Mouse (Mus musculus) hindbrain, embryonic 15.5 days (tissue): ENCODE measurements around the gene Alox8. TPM values are rescaled to one million over a fixed set of nuclear protein-coding genes. Genes with fewer than 3 reads are reported as not detected.

Experiments
- ATAC-seq: fragments of 200-750 bp; cut with Nextera tagmentation; 2 replicates; pipeline ENCODE4 v1.8.0; 2017; ENCODE audit warnings: low read depth, moderate number of reproducible peaks, moderate TSS enrichment; ENCODE audit not compliant: low FRiP score
- H3K27ac ChIP-seq: fragments of 300-500 bp; sonication (generic); replicated peaks from 2 replicates; pipeline ENCODE4 v1.5.1; 2015; ENCODE audit warnings: mild to moderate bottlenecking, inconsistent platforms
- H3K27me3 ChIP-seq: fragments of 300-500 bp; sonication (generic); 2 replicates; pipeline ENCODE4 v1.6.1; 2015; ENCODE audit warnings: control low read depth, inconsistent platforms
- H3K36me3 ChIP-seq: fragments of 300-500 bp; sonication (generic); 2 replicates; pipeline ENCODE4 v1.6.1; 2015; ENCODE audit warnings: control low read depth, inconsistent platforms
- H3K4me1 ChIP-seq: fragments of 300-500 bp; sonication (generic); replicated peaks from 2 replicates; pipeline ENCODE4 v1.6.1; 2015; ENCODE audit warnings: control low read depth, inconsistent platforms
- H3K4me2 ChIP-seq: fragments of 300-500 bp; sonication (generic); 2 replicates; pipeline ENCODE4 v1.6.1; 2015; ENCODE audit warnings: moderate library complexity, mild to moderate bottlenecking, inconsistent platforms
- H3K4me3 ChIP-seq: fragments of 300-500 bp; sonication (generic); 2 replicates; pipeline ENCODE4 v1.5.1; 2015; ENCODE audit warnings: mild to moderate bottlenecking, inconsistent platforms
- H3K9ac ChIP-seq: fragments of 300-500 bp; sonication (generic); 2 replicates; pipeline ENCODE4 v1.6.1; 2015; ENCODE audit warnings: inconsistent platforms
- H3K9me3 ChIP-seq: fragments of 300-500 bp; sonication (generic); 2 replicates; pipeline ENCODE4 v1.6.1; 2016; ENCODE audit warnings: control low read depth, inconsistent platforms
- WGBS: fragments of 180-500 bp; shearing (Covaris S2); methylation state at CpG from one replicate; pipeline ENCODE4 v1.1.7; 2015; 5-methylcytosine and 5-hydroxymethylcytosine counted together
- polyA plus RNA-seq: library from polyadenylated mRNA; unstranded; fragments of >200 nt; fragmentation: Nextera tagmentation; extraction: Ambion mirVana; gene quantifications from 2 replicates; pipeline ENCODE4 v1.2.1, GENCODE M21; 2015

Gene Alox8
- polyA plus RNA-seq, result 0.34 and 0.44 TPM in 2 replicates

DNA sequence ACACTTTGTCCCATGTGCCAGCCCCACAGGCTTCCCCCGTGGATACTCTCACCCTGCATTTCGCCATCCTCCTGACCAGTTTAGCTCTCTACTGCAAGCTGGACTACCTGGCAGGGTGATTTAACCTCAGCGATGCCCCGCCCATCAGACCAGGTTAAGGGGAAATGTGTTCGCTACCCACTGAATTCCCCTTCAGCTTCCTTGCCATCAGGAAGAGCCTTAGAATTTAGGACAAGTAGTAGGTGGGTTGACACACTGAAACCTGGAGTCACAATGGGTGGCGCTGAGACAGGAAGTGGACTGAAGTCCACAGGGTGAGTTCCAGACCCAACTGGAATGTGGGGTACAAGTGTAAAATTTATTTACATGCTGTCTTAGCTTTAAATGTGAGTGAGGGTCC is at the start of gene Alox8:
Gene Alox8, minus strand, starts transcription at position 101 of the 400 bp plus-strand sequence.
- Histone ChIP-seq H3K4me3 (peak within 1 kb of the TSS; percentile 28), H3K36me3 (no peaks in the 10 kb centered on the region), H3K9me3 (no peaks in the 10 kb centered on the region), H3K27me3 (peaks cover 23% of the 10 kb centered on the region), H3K4me2 (peak within 1 kb of the TSS; percentile 51), H3K9ac (peak within 1 kb of the TSS; percentile 5; the same call in 1 of the 2 replicates), H3K4me1 (peaks cover 8% of the 10 kb centered on the region), H3K27ac (no peak within 1 kb of the TSS)
- WGBS, result 38% methylated on average over 6 of the region's 6 CpGs
- ATAC-seq, result no peak

DNA sequence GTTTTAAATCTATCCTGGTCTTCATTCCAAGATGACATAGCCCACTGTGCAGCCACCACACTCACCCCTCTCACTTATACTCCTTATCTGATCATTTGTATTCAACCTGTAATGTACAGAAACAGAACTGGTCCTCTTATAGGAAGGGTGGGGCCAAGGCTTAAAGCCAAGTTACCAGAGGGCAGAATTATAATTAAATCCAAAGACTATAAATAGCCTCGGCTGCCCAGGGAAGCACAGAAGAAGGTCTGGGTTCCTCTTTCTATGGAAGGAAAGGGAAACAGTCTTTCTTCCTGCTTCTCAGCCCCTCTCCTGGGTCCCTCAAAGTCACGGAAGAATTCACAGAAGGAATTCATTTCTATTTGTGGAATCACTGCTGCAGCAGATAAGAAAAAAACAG is 48.0 kb upstream of the Alox8 start:
- H3K9ac ChIP-seq, result no peak overlapping the region
- H3K4me3 ChIP-seq, result no peak overlapping the region
- 53% methylated on average over 2 of the region's 2 CpGs for WGBS
- H3K4me1 ChIP-seq, result no peaks in the 10 kb centered on the region
- 0 out of 2 replicates have a peak, but pooled peaks cover 3% of the 10 kb centered on the region for H3K27me3 ChIP-seq
- H3K4me2 ChIP-seq, result no peak overlapping the region
- ATAC-seq, result no peak
- H3K27ac ChIP-seq, result no peak overlapping the region
- H3K9me3 ChIP-seq, result no peaks in the 10 kb centered on the region
- H3K36me3 ChIP-seq, result no peaks in the 10 kb centered on the region

DNA sequence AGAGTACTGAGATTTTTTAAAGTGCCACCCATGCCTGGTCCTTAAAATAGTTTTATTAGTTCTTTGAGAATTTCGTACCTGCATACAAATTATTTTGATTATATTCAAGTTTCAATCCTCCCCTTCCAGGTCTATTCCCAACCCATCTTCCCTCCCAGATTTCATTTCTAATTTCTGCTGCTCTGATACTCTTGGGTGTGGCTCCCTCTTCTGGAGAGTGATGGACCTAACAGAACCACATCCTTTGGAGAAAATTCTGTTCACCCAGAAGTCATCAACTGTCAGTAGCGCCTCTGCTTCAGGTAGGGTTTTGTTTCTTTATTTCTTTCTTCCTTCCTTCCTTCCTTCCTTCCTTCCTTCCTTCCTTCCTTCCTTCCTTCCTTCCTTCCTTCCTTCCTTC is 47.3 kb upstream of the Alox8 start:
- no peaks in the 10 kb centered on the region for H3K9me3 ChIP-seq
- H3K4me3 ChIP-seq, result no peak overlapping the region
- H3K27me3 ChIP-seq, result 0 out of 2 replicates have a peak, but pooled peaks cover 3% of the 10 kb centered on the region
- WGBS, result 29% methylated on average over 2 of the region's 2 CpGs
- H3K4me2 ChIP-seq, result no peak overlapping the region
- H3K9ac ChIP-seq, result no peak overlapping the region
- no peaks in the 10 kb centered on the region for H3K4me1 ChIP-seq
- H3K27ac ChIP-seq, result no peak overlapping the region
- no peaks in the 10 kb centered on the region for H3K36me3 ChIP-seq
- ATAC-seq, result no peak

DNA sequence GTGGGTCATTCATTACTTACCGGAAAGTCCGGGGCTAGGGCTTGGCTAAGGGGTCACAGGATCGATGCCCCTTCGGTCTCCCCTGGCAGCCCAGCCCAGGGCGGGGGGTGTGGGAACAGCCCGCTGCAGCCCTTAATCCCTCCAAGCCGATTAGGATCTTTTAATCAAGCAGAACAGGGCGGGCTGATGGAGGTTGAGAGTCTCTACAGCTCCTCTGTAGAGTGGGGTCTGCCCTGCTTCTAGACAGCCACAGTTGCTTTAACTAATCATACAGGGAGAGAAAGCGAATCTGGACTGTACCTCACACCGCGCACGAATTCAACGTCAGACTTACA is 39.2 kb upstream of the Alox8 start, which contains the start of gene Gucy2e:
Gene Gucy2e, minus strand, starts transcription at position 111 of the 335 bp plus-strand sequence.
- H3K4me3 ChIP-seq, result peak within 1 kb of the TSS; percentile 43
- peak within 1 kb of the TSS; percentile 46 for H3K9ac ChIP-seq
- H3K9me3 ChIP-seq, result no peaks in the 10 kb centered on the region
- no peak for ATAC-seq
- H3K27me3 ChIP-seq, result peaks cover 23% of the 10 kb centered on the region
- H3K36me3 ChIP-seq, result no peaks in the 10 kb centered on the region
- 19% methylated on average over 13 of the region's 13 CpGs for WGBS
- peak within 1 kb of the TSS; percentile 67 for H3K4me2 ChIP-seq
- H3K4me1 ChIP-seq, result peaks cover 22% of the 10 kb centered on the region
- H3K27ac ChIP-seq, result peak within 1 kb of the TSS; percentile 84

DNA sequence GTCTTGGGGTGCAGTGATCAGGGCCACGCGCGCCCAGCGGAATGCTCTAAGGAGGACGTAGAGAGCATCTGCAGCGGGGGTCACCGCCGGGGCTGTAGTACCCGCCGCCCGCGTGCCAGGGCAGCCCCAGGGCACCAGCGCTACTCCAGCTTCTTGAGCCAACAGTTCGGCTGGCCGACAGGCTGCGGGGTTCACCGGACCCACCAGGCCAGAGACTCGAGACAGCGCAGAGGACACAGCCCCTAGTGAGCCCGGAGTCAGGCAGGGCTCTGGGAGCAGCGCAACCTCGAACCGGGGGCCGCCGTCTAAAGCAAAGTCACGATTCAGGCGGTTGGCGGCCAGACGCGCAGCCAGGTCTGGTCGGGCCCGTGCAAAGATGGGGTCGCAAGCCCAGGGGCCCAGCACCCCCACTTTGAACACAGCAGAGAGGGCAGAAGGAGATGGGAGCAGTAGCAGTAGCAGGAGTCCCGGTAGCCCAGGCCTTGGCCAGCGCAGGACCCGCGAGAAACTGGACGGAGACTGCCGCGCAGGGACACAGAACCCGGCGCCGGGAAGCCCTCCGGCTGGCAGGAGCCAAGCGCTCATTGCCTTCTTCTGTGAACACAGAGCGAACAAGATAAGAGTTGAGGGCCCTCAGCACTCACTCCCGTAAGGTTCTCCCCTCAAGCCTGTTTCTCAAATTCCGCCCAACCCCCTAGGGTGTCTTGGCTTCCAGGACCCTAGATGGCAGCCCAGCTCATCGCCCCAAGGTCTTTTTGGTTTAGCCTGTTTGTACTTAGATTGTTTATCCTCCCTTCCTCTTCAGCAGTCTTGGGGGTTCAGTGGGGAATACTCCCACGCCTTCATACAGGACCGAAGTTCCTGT is 38.6 kb upstream of the Alox8 start:
- peak overlapping the region; percentile 84 for H3K27ac ChIP-seq
- no peak for ATAC-seq
- WGBS, result 4% methylated on average over 51 of the region's 51 CpGs
- peak overlapping the region; percentile 67 for H3K4me2 ChIP-seq
- no peaks in the 10 kb centered on the region for H3K36me3 ChIP-seq
- peak overlapping the region; percentile 43 for H3K4me3 ChIP-seq
- H3K4me1 ChIP-seq, result peaks cover 22% of the 10 kb centered on the region
- no peaks in the 10 kb centered on the region for H3K9me3 ChIP-seq
- peak overlapping the region; percentile 46 for H3K9ac ChIP-seq
- H3K27me3 ChIP-seq, result peaks cover 23% of the 10 kb centered on the region

DNA sequence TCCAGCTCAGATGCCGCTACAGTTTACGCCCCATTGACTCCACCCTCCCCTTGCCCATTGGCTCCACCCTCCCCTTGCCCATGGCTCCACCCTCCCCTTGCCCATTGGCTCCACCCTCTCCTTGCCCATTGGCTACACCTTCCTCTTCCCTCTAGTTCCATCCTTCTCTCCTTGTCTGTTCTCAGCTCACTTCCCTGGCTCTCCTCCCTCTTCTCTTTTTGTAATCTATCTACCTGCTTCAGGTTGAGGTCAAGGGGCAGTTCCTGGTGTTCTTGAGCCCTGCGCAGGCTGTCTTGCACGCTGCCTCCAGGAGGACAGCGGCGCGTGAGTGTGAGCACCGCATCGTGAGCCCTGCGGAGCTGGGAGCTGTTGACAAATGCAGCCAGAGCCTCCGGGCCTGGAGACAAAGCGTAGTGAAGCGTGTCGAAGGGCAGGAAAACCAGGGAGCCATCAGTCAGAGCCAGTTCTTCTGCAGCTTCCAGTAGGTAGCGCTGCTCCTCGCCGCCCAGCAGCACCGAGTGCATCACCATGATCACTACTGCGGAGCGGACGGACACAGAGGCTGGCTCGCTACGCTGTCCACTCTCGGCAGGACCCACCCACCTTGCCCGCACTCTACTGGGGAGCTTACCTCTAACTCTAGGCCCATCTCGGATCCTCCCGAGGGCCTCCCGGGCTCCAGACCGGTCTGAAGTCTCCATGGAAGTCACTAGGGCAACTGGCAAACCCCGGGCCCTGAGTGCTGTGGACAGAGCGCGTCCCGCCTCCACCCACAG is 37.8 kb upstream of the Alox8 start:
- WGBS, result under 1% methylated on average over 33 of the region's 33 CpGs
- peak; percentile 92 for ATAC-seq

DNA sequence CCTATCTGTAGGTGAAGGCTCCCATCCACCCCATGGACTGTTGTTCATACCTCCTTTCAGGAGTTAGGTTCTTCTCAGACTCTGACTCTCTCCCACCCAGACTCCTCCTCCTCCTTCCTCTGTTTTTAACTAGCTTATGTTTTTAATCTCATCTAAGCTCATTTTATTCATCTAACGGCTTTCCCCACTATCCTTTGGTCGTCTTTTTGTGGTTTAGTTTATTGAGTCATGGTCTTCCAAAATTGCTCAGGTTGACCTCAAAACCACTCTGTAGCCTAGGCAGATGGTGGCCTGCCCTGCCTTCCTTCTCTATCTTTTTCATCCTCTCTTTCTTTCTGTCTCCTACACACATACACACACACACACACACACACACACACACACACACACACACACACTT is 35.5 kb upstream of the Alox8 start:
- H3K9ac ChIP-seq, result no peak overlapping the region
- ATAC-seq, result no peak
- no peak overlapping the region for H3K27ac ChIP-seq
- no peak overlapping the region for H3K4me3 ChIP-seq
- H3K9me3 ChIP-seq, result no peaks in the 10 kb centered on the region
- 88% methylated on average over 2 of the region's 2 CpGs for WGBS
- H3K4me2 ChIP-seq, result no peak overlapping the region
- H3K4me1 ChIP-seq, result peaks cover 22% of the 10 kb centered on the region
- H3K36me3 ChIP-seq, result no peaks in the 10 kb centered on the region
- H3K27me3 ChIP-seq, result peaks cover 22% of the 10 kb centered on the region

More for the DNA sequence above, 37.8 kb upstream of the Alox8 start:
- peak overlapping the region; percentile 84 for H3K27ac ChIP-seq
- peaks cover 23% of the 10 kb centered on the region for H3K27me3 ChIP-seq
- H3K4me1 ChIP-seq, result peaks cover 22% of the 10 kb centered on the region
- H3K36me3 ChIP-seq, result no peaks in the 10 kb centered on the region
- H3K4me2 ChIP-seq, result peak overlapping the region; percentile 67
- H3K9ac ChIP-seq, result peak overlapping the region; percentile 46
- no peaks in the 10 kb centered on the region for H3K9me3 ChIP-seq
- peak overlapping the region; percentile 43 for H3K4me3 ChIP-seq

DNA sequence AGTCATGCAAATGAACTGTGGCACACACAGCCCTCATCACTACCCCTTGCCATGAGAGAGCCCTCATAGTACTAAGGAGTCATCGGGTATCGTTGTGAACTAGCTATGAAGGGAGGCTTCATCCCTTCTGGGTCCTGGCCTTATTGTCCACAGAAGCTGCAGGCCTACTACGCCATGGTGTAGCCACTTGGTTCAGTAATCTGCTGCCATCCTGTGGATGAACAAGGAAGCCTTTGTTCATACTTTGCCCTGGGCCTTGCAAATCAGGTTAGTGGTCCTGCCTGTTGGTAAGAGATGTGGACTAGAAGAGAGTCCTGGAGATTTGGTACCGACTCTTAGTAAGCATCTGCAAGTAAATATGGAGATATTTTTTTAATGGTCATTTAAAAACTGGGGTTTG is 32.8 kb upstream of the Alox8 start:
- no peaks in the 10 kb centered on the region for H3K36me3 ChIP-seq
- H3K27me3 ChIP-seq, result no peaks in the 10 kb centered on the region
- H3K9me3 ChIP-seq, result no peaks in the 10 kb centered on the region
- peaks cover 6% of the 10 kb centered on the region for H3K4me1 ChIP-seq
- no peak overlapping the region for H3K9ac ChIP-seq
- no peak overlapping the region for H3K4me2 ChIP-seq
- 82% methylated on average over 4 of the region's 4 CpGs for WGBS
- ATAC-seq, result no peak
- H3K4me3 ChIP-seq, result no peak overlapping the region
- no peak overlapping the region for H3K27ac ChIP-seq

DNA sequence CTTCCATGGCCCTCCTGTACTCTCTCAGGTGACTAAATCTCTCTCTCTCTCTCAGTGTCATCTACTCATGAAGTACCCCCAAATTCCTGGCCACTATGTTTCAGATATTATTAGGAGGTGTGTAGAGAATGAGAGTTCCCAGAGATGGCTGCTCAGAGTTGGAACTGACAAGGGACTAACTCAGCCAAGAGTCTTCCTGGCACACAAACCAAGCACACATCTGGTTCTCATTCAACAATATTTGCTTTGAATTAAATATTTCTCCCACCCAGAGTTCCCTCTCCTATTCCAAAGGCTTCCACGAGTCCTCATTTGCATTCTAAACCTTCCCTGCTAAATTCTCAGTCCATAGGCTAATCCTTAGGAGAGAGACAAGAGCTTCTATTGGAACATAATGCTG is 28.1 kb upstream of the Alox8 start:
- no peak for ATAC-seq
- WGBS, result 61% methylated on average over 1 of the region's 1 CpGs
- no peaks in the 10 kb centered on the region for H3K27me3 ChIP-seq

DNA sequence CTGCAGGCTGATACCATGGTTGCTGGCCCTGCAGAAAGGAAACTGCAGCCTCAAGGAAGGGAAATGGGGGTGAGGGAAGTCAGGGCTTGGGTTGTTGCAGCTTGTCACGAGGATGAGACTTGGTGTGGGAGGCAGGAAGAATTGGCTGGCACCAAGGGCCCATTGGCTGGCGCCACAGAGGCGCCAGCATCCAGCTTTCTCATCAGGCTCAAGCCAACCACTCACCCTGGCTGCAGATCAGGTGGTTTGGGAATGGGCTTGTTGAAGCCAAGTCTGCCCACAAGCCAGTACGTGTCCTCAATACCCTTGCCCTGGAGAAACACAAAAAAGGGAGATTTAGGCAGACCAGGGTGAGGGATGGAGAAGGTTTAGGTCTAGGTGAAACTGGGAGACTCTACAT is 25.5 kb upstream of the Alox8 start:
- no peaks in the 10 kb centered on the region for H3K4me1 ChIP-seq
- H3K4me3 ChIP-seq, result no peak overlapping the region
- WGBS, result 90% methylated on average over 4 of the region's 4 CpGs

More for the DNA sequence above, 28.1 kb upstream of the Alox8 start:
- Histone ChIP-seq H3K9ac (no peak overlapping the region), H3K4me2 (no peak overlapping the region), H3K27ac (no peak overlapping the region), H3K9me3 (no peaks in the 10 kb centered on the region), H3K36me3 (no peaks in the 10 kb centered on the region), H3K4me1 (no peaks in the 10 kb centered on the region), H3K4me3 (no peak overlapping the region)

DNA sequence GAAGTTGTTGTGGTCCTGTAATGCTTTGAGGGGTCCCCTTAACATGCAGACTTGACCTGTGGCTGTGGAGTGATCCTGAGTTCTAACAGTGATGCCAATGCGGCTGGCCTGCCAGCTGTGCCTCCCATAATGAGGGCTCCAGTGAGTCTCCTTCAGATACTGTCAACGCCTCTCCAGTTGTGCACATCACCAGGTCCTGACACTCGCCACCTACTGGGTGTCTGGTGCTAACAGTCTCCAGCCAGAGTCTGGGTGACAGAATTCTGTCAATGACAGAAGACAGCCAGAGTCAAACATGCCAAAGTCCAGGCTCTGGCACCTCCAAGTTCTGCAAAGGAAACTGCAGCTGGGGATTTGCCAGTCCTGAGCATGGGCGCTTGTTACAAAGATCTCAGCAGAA is 23.4 kb upstream of the Alox8 start:
- Histone ChIP-seq H3K4me1 (no peaks in the 10 kb centered on the region), H3K27ac (no peak overlapping the region), H3K4me2 (no peak overlapping the region), H3K9ac (no peak overlapping the region), H3K36me3 (no peaks in the 10 kb centered on the region), H3K27me3 (no peaks in the 10 kb centered on the region), H3K9me3 (no peaks in the 10 kb centered on the region), H3K4me3 (no peak overlapping the region)
- ATAC-seq, result no peak
- WGBS, result 66% methylated on average over 4 of the region's 4 CpGs

More for the DNA sequence above, 25.5 kb upstream of the Alox8 start:
- Histone ChIP-seq H3K4me2 (no peak overlapping the region), H3K36me3 (no peaks in the 10 kb centered on the region), H3K27ac (no peak overlapping the region), H3K9ac (no peak overlapping the region), H3K27me3 (no peaks in the 10 kb centered on the region), H3K9me3 (no peaks in the 10 kb centered on the region)
- ATAC-seq, result no peak

DNA sequence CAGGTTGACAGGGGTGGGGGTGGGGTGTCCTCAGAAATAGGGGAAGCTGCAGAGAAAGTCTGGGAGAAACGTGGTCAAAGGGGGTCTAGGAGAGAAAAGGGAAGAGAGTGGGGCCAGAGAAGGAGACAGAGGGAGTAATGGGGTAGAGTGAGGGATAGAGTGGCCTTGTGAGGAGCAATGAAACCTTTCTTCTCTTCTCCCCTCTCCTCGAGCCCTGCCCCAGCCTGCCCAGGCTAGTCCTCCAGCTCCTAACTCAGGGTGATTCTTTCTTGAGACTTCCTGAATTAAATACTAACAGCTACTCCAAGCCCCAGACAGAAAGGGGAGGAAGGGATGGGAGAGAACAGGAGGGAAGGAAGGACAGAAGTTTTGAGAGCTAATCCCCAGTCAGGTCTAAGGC is 21.0 kb upstream of the Alox8 start:
- WGBS, result 70% methylated on average over 2 of the region's 2 CpGs
- no peak for ATAC-seq

More for the DNA sequence above, 21.0 kb upstream of the Alox8 start:
- H3K36me3 ChIP-seq, result no peaks in the 10 kb centered on the region
- H3K27ac ChIP-seq, result no peak overlapping the region
- no peaks in the 10 kb centered on the region for H3K9me3 ChIP-seq
- H3K4me3 ChIP-seq, result no peak overlapping the region
- H3K27me3 ChIP-seq, result no peaks in the 10 kb centered on the region
- H3K4me2 ChIP-seq, result no peak overlapping the region
- H3K4me1 ChIP-seq, result no peaks in the 10 kb centered on the region
- no peak overlapping the region for H3K9ac ChIP-seq
